Mouse (Mus musculus) left cerebral cortex, adult 2 months (tissue): ENCODE results near the gene Aco1. TPM values are rescaled to one million over a fixed set of nuclear protein-coding genes. Genes with fewer than 3 reads are reported as not detected.
A peak's percentile ranks its signal among the peaks of the same experiment; 100 is the strongest.

Source experiments
- DNase-seq, 2 experiments: peaks; one replicate each; pipeline ENCODE4 v3.0.0; 2021 to 2022; ENCODE audit warnings: low spot score in 2 of 2, mixed read lengths in 1 of 2; ENCODE audit errors: extremely low spot score in 1 of 2
- H3K27ac ChIP-seq: fragments of 200-600 bp; 2 replicates; pipeline ENCODE4 v1.8.1; 2022
- H3K4me3 ChIP-seq: fragments of 200-600 bp; 2 replicates; pipeline ENCODE4 v1.8.1; 2022
- CTCF ChIP-seq: fragments of 200-600 bp; IDR thresholded peaks from 2 replicates; pipeline ENCODE4 v1.8.1; 2022; ENCODE audit warnings: antibody characterized with exemption, mild to moderate bottlenecking, moderate library complexity
- intact Hi-C: fragments of 180-260 bp; cut with DNase I; formaldehyde crosslinking; loops from one replicate; pipeline ENCODE4 v1.15.1; 2025
- total RNA-seq, 2 experiments: library from RNA; stranded (reverse); gene quantifications; 2 replicates each; pipeline ENCODE4 v1.2.3; 2021

Gene Aco1
- total RNA-seq, 2 experiments from 2014 or later, result 26.8 to 28.2 TPM

- TF ChIP-seq CTCF, result no peak
- intact Hi-C loops, result no loop called here
- Histone ChIP-seq H3K4me3 (no peak overlapping the region), H3K27ac (no peak overlapping the region)
- DNase-seq, result no peak
These were observed 45.1 kb downstream of the Aco1 start for GRCm38 (mm10) chr4:40187956-40188355.

GRCm38 (mm10) chr4:40192246-40192645 lies 49.4 kb downstream of the Aco1 start:
- TF ChIP-seq CTCF, result no peak
- H3K27ac ChIP-seq, result no peak overlapping the region
- H3K4me3 ChIP-seq, result no peak overlapping the region
- no peak for DNase-seq
- intact Hi-C loops, result no loop called here

GRCm38 (mm10) chr4:40193461-40193860 lies 50.6 kb downstream of the Aco1 start:
- H3K4me3 ChIP-seq, result no peak overlapping the region
- intact Hi-C loops, result no loop called here
- H3K27ac ChIP-seq, result no peak overlapping the region
- no peak for TF ChIP-seq CTCF
- DNase-seq, result no peak

GRCm38 (mm10) chr4:40195336-40195735 lies 52.5 kb downstream of the Aco1 start:
- no peak overlapping the region for H3K27ac ChIP-seq
- intact Hi-C loops, result no loop called here
- H3K4me3 ChIP-seq, result no peak overlapping the region
- no peak for TF ChIP-seq CTCF
- no peak for DNase-seq

- no peak for DNase-seq
- Histone ChIP-seq H3K4me3 (no peak overlapping the region), H3K27ac (no peak overlapping the region)
- intact Hi-C loops, result no loop called here
- TF ChIP-seq CTCF, result no peak
These were observed 59.3 kb downstream of the Aco1 start for GRCm38 (mm10) chr4:40202205-40202604.

- Histone ChIP-seq H3K4me3 (no peak overlapping the region), H3K27ac (no peak overlapping the region)
- no peak for DNase-seq
- intact Hi-C loops, result no loop called here
- no peak for TF ChIP-seq CTCF
These were observed 61.5 kb downstream of the Aco1 start for GRCm38 (mm10) chr4:40204374-40204773.

- Histone ChIP-seq H3K4me3 (no peak overlapping the region), H3K27ac (no peak overlapping the region)
- DNase-seq, result no peak
- intact Hi-C loops, result no loop called here
- no peak for TF ChIP-seq CTCF
These were observed 62.5 kb downstream of the Aco1 start for GRCm38 (mm10) chr4:40205231-40205903.

- intact Hi-C loops, result no loop called here
- no peak for DNase-seq
- H3K27ac ChIP-seq, result no peak overlapping the region
- TF ChIP-seq CTCF, result no peak
- H3K4me3 ChIP-seq, result no peak overlapping the region
These were observed 64.8 kb downstream of the Aco1 start for GRCm38 (mm10) chr4:40207701-40208100.

- intact Hi-C loops, result no loop called here
- Histone ChIP-seq H3K27ac (no peak overlapping the region), H3K4me3 (no peak overlapping the region)
- TF ChIP-seq CTCF, result no peak
- no peak for DNase-seq
These were observed 69.3 kb downstream of the Aco1 start for GRCm38 (mm10) chr4:40212177-40212576.

- no peak for DNase-seq
- no peak for TF ChIP-seq CTCF
- no peak overlapping the region for H3K4me3 ChIP-seq
- intact Hi-C loops, result no loop called here
- H3K27ac ChIP-seq, result no peak overlapping the region
These were observed 75.0 kb downstream of the Aco1 start for GRCm38 (mm10) chr4:40217910-40218309.

- Histone ChIP-seq H3K4me3 (no peak overlapping the region), H3K27ac (no peak overlapping the region)
- intact Hi-C loops, result no loop called here
- no peak for DNase-seq
- peak; percentile 18 for TF ChIP-seq CTCF
These were observed 75.5 kb downstream of the Aco1 start for GRCm38 (mm10) chr4:40218382-40218781.

GRCm38 (mm10) chr4:40220437-40220836 lies 77.6 kb downstream of the Aco1 start:
- Histone ChIP-seq H3K4me3 (no peak overlapping the region), H3K27ac (no peak overlapping the region)
- no peak for DNase-seq
- no peak for TF ChIP-seq CTCF
- intact Hi-C loops, result no loop called here

GRCm38 (mm10) chr4:40221004-40221760 lies 78.3 kb downstream of the Aco1 start:
- Histone ChIP-seq H3K4me3 (no peak overlapping the region), H3K27ac (no peak overlapping the region)
- no peak for TF ChIP-seq CTCF
- intact Hi-C loops, result no loop called here
- no peak for DNase-seq
